Mouse (Mus musculus) cerebellum, adult 11-12 months (tissue): ENCODE results near the gene Rabgap1l.

Source experiments
- DNase-seq: peaks from one replicate; pipeline ENCODE4 v3.0.0; 2022

The Rabgap1l gene

DNA sequence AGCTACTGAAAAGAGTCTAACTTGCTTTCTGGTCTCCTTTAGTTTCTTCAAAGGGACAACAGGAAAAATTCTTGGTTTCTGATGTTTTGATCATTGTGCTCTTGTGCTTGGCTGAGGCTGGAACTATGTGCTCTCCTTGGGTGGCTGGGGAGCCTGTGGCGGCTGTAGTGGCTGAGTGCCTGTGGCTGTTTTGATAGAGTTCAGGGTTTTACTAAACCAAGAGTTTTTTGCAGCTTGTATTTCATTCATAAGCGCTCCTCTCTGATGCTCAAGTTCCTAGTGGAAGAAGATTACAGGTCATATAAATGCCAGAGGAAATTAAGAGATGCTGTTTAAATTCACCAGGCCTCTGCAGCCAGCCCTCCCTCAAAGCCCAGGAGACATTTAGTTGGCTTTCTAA, 568.9 kb downstream of the Rabgap1l start:
- no peak for DNase-seq

DNA sequence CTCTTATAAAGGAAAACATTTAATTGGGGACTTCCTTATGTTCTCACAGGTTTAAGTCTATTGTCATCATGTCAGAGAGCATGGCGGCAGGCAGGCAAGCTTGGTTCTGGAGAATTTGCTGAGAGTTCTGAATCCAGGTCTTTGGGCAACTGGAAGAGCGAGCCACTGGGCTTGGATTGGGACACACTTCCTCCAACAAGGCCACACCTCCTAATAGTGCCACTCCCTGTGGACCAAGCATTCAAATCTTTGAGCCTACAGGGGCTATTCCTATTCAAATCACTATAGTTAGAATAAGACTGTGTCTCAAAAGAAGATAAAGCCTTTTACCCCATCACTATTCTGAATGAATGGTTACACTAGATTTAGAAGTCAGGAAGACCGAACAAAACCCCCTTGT, 575.1 kb downstream of the Rabgap1l start:
- no peak for DNase-seq

DNA sequence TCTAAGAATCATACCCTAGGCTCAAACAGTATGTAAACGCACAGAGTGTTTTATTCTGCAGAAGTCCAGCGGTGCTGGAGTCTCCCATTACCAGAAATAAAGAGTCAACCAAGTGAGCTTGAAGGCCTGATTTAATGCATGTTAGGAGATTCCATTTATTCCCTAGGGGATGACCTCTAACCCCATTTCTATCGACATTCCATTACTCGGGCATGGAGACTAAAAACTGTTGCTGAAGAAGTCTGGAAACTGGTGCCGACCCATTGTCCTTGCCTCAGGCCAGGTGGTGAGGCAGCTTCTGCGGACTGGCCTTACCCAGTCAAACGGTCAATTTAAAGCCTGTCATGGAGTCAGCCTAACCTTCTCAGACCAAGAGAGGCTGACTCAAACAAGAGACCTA, 578.8 kb downstream of the Rabgap1l start:
- no peak for DNase-seq

DNA sequence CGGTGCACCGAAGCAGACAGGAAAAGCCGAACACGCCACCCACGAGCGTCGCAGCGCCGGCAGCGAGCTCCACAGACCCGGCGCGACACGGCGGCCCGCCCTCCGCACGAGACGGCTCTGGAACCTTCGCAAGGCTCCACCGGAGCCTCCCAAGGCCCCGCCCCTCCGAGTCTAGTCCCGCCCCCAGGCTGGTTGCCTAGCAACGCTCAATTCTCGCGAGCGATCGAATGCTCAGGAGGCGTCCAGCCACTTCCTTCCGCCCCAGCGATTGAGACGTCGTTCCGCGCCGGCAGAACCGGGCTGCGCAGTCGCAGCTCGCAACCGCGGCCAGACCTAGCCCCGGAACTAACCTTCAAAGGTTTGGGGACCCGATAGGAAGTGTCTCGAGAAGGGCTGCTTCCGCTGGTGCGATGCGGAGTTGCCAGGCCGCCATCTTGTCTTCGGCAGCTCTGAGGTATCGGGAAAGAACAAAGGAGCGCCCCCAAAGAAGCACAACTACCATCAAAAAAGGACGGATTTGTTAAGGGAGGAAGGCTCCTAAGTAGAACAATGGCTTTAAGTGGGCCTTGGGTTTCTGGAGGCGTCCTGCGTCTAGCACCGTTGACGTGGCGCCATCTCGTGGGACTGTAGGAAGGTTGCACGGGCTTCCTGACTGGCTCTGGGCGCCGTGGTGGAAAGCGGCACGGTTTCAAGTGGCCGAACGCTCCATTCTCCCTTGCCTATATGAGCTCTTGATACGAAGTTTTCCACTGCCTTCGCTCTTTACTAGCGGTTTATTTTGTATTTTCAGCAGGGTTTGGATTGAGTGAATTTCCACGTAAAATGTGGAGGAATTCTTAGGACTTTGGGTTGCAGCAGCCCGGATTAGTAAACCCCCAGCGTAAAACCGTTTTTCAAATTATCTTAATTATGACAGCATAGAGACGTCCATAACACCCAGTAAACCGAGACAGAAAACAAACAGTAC, 580.0 kb downstream of the Rabgap1l start, which contains the start of gene Cacybp:
TSS of gene Cacybp (minus strand) at position 173 of the 967 bp plus-strand sequence.
- DNase-seq, result peak; percentile 100

DNA sequence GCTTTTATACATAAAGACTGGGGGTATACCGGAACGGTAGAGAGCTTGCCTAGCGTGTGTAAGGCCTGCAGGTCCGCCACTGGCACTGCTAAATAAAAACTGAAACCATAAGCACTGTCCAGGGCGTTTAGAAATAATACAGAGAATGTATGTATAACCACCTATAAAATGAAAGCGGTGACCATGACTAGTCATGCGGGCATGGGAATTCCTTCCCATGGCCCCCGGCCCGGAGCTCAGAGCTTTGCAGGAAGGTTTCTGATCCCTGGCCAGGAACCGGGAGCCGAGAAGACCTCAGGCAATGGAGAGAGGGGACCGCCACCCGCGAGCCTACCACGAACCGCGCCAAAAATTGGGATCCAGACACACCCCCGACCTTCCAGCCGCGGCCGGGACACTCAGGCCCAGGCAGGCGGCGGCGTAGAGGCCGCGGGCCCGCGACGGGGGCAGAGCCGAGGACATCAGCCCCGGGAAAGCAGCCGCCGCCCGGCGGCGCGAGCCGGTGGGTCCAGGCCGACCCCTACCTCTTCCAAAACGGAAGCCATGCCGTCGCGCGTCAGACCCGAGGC, 580.8 kb downstream of the Rabgap1l start:
- DNase-seq, result no peak

DNA sequence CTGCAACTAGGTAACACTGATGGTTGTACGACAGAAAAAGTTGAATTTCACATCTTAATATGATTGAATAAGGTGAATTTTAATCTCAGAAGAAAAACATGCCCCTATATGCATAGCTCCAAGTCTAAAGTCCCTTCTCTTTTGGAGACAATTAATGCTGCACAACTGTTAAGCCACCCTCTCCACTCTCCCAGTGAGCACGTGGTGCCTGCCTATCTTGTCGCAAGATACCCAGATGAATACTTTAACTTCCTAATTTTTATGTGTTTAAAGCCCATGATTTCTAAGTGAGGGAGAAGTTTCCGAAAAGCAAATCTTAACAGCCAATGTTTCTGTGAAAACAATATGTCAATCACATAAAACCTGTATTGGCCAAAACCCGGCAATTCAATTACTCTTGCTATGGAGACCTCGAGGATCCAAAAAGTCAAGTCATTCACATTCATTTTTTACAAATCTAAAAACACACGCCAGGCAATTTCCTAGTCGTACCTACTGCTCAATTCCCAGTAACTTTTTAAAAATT, 581.4 kb downstream of the Rabgap1l start:
- DNase-seq, result no peak

GRCm38 (mm10) chr1:160210566-160210965, 582.4 kb downstream of the Rabgap1l start:
- no peak for DNase-seq

DNA sequence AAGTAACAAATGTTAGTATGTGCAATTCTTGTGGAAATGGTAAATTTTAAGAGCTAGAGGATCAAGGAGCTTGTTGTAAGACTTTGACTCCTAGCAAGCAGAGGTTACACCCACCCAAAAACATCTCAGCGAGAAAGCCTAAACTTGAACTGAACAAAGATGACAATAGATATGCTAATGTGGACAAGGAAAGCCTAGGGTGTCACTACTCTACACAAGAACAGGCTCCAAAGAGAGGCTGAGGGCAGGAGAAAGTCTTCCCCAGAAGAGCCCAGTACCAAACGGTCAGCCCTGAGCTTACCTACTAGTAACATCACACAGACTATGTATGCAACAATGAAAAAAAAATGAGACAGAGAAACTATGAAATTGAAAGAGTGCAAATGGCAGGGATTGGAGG, 583.2 kb downstream of the Rabgap1l start:
- no peak for DNase-seq

GRCm38 (mm10) chr1:160205486-160205885, 587.5 kb downstream of the Rabgap1l start:
- DNase-seq, result no peak

DNA sequence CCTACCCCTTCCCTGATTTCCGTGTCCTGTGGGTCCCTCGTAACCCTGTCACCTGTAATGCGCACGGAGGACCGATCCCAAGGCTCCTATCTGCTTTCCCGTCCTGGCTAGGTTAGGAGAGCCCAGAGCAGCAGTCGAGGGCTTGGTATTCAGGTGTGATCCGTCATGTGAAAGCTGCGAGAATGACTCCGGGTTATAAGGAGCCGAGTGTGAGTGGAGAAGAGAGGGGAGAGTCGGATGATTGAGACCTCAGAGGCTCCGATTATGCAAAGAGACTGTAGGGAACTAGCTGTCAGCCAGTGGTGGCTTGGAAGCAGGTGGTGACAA, 597.7 kb downstream of the Rabgap1l start:
- no peak for DNase-seq

DNA sequence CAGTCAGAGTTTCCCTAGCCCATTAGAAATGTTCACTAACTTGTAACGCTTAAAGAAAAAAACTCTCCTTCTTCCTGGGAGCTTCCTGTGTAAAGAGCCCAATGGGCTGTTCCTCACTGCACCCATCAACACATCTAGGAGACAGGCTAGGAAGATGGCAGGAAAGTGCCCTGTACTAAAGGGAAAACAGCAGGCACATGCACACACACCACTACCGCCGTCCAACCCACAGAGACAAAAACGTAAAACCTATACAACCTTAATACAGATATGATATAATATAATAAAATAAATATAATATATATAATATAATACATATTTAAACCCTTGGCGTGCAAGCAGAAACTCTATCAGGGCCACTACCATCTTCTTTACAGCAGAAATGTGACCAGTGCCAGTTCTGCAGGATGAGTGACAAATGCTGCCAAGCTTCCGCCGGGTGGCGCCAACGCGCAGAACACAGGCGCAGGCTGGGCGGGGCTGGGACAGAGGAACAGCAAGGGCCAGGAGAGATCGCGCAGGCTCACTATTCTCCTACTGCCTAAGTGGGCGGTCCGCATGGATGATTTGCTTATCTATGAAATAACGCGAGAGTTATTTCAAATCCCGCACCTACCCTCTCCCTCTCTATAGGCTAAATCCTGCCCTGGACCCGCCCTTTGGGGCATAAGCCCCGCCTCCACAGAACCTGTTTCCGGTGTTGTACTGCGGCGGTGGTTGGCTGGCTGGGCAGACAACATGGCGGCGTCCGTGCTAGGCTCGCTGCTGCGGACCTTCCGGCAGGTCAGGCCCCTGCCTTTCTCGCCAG, 598.3 kb downstream of the Rabgap1l start, which contains the start of gene Mrps14:
TSS of gene Mrps14 (plus strand) at position 687 of the 808 bp plus-strand sequence.
- DNase-seq, result peak; percentile 99

- no peak for DNase-seq
These were observed 608.5 kb downstream of the Rabgap1l start for GRCm38 (mm10) chr1:160184506-160184905.

- DNase-seq, result no peak
These were observed 611.8 kb downstream of the Rabgap1l start for GRCm38 (mm10) chr1:160181216-160181615.

GRCm38 (mm10) chr1:160176903-160177302, 616.1 kb downstream of the Rabgap1l start:
- no peak for DNase-seq
